Mouse (Mus musculus): Measurements from ENCODE around the gene Nuak1. TPM values are rescaled to one million over a fixed set of nuclear protein-coding genes. Genes with fewer than 3 reads are reported as not detected.

Gene Nuak1
- polyA plus RNA-seq, 1 experiment from 2014 or later = 4.9 TPM

DNA sequence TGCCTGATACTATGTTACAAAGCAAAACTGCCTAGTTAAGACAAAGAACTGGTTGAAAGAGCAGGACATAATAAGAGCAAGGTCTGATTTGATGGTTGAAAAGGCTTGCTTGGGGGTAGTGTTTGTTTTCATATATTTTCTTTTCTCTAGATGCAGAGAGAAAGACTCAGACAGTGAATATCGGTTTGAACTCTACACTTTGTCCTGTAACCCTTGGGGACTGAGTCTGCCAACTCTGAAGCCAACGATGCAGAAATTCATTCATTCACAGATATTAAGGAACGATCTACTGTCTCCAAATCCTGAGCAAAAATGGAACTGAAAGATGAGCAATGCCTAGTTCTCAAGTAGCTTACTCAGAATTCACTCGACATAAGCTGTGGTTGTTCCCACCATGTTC lies 39.7 kb upstream of the Nuak1 start:
- H3K9ac ChIP-seq = no peak overlapping the region
- no peak overlapping the region for H3K4me2 ChIP-seq (replicated peaks)
- DNase-seq (ENCODE audit: low spot score) (no peak), ATAC-seq (ENCODE audit: low FRiP score) (no peak)
- H3K27me3 ChIP-seq (ENCODE audit: control insufficient read depth, insufficient read depth, low read length) = no peaks in the 10 kb centered on the region
- no peak overlapping the region for H3K4me3 ChIP-seq (replicated peaks; ENCODE audit: low read length)
- no peaks in the 10 kb centered on the region for H3K9me3 ChIP-seq (ENCODE audit: control insufficient read depth, low read length)
- H3K4me1 ChIP-seq (replicated peaks; ENCODE audit: control insufficient read depth, insufficient read depth, low read length) = no peaks in the 10 kb centered on the region; the same call in 1 of the 2 replicates
- H3K36me3 ChIP-seq (replicated peaks; ENCODE audit: control insufficient read depth, insufficient read depth) = no peaks in the 10 kb centered on the region
- no peak overlapping the region for H3K27ac ChIP-seq
- 35% methylated on average over 4 of the region's 4 CpGs for WGBS

- WGBS = 5% methylated on average over 3 of the region's 3 CpGs
- Histone ChIP-seq H3K36me3 (replicated peaks; ENCODE audit: control insufficient read depth, insufficient read depth) (no peaks in the 10 kb centered on the region), H3K9me3 (ENCODE audit: control insufficient read depth, low read length) (no peaks in the 10 kb centered on the region), H3K9ac (no peak overlapping the region), H3K4me1 (replicated peaks; ENCODE audit: control insufficient read depth, insufficient read depth, low read length) (no peaks in the 10 kb centered on the region; the same call in 1 of the 2 replicates), H3K27ac (no peak overlapping the region), H3K27me3 (ENCODE audit: control insufficient read depth, insufficient read depth, low read length) (no peaks in the 10 kb centered on the region), H3K4me2 (replicated peaks) (no peak overlapping the region), H3K4me3 (replicated peaks; ENCODE audit: low read length) (no peak overlapping the region)
- ATAC-seq (ENCODE audit: low FRiP score) = peak; percentile 46; the same call in 1 of the 2 replicates
- DNase-seq (ENCODE audit: low spot score) = no peak
Measured at GRCm38 (mm10) chr10:84477613-84478076, 37.2 kb upstream of the Nuak1 start.

DNA sequence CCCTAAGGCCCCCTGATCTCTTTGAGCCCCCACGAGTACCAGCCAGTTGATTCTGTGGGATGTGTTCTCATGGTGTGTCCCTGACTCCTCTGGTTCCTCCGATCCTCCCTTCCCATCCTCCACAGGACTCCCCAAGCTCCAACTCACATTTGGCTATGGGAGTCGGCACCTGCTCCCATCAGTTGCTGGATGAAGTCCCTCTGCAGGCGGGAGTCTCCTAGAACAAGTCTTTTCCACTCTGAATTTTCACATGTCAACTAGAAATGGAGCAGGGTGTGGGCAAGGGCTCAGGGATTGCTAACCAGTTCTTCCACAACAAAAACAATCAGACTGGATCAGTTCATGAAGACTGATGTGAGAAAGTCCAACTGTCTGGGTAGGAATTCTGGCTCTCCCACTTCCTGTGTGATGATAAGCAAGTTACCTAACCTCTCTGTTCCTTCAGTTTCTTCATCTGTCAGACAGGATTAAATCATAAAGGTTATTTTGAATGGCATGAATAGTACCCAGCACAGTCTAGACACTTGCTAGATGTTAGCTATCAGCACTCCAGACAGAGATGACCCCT lies 36.7 kb upstream of the Nuak1 start:
- no peak for ATAC-seq (ENCODE audit: low FRiP score)

GRCm38 (mm10) chr10:84467555-84468164 lies 27.3 kb upstream of the Nuak1 start:
- ATAC-seq (ENCODE audit: low FRiP score) = no peak
- Histone ChIP-seq H3K9me3 (ENCODE audit: control insufficient read depth, low read length) (no peaks in the 10 kb centered on the region), H3K36me3 (replicated peaks; ENCODE audit: control insufficient read depth, insufficient read depth) (no peaks in the 10 kb centered on the region), H3K4me3 (replicated peaks; ENCODE audit: low read length) (no peak overlapping the region), H3K27ac (no peak overlapping the region), H3K4me2 (replicated peaks) (no peak overlapping the region), H3K4me1 (replicated peaks; ENCODE audit: control insufficient read depth, insufficient read depth, low read length) (no peaks in the 10 kb centered on the region), H3K9ac (no peak overlapping the region), H3K27me3 (ENCODE audit: control insufficient read depth, insufficient read depth, low read length) (no peaks in the 10 kb centered on the region)
- 34% methylated on average over 6 of the region's 6 CpGs for WGBS
- DNase-seq (ENCODE audit: low spot score) = no peak

More for the DNA sequence above, 36.7 kb upstream of the Nuak1 start:
- H3K9me3 ChIP-seq (ENCODE audit: control insufficient read depth, low read length) = no peaks in the 10 kb centered on the region
- WGBS = 35% methylated on average over 4 of the region's 4 CpGs
- H3K4me2 ChIP-seq (replicated peaks) = no peak overlapping the region
- H3K36me3 ChIP-seq (replicated peaks; ENCODE audit: control insufficient read depth, insufficient read depth) = no peaks in the 10 kb centered on the region
- H3K9ac ChIP-seq = no peak overlapping the region
- H3K27me3 ChIP-seq (ENCODE audit: control insufficient read depth, insufficient read depth, low read length) = no peaks in the 10 kb centered on the region
- no peak for DNase-seq (ENCODE audit: low spot score)
- no peak overlapping the region for H3K4me3 ChIP-seq (replicated peaks; ENCODE audit: low read length)
- H3K27ac ChIP-seq = no peak overlapping the region
- H3K4me1 ChIP-seq (replicated peaks; ENCODE audit: control insufficient read depth, insufficient read depth, low read length) = no peaks in the 10 kb centered on the region; the same call in 1 of the 2 replicates

DNA sequence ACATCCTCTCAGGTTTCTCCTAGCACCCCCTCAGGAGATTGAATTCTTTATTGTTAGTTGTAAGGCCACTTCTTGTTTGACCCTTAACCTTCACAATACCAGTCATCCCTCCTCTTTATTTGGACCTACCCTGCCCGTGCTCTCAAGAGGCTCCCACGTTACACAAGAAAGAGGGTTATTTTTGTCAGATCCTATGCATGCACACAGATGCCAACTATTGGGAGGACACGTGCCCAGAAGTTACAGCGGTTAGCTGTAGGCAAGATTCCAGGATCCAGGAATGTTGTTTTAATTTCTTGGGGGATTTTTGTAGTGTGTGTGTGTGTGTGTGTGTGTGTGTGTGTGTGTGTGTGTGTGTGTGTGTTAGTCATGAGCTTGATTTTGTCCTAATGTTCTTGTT lies 25.1 kb upstream of the Nuak1 start:
- H3K4me1 ChIP-seq (replicated peaks; ENCODE audit: control insufficient read depth, insufficient read depth, low read length) = no peaks in the 10 kb centered on the region
- 53% methylated on average over 4 of the region's 4 CpGs for WGBS
- H3K27ac ChIP-seq = no peak overlapping the region
- no peaks in the 10 kb centered on the region for H3K36me3 ChIP-seq (replicated peaks; ENCODE audit: control insufficient read depth, insufficient read depth)
- no peaks in the 10 kb centered on the region for H3K27me3 ChIP-seq (ENCODE audit: control insufficient read depth, insufficient read depth, low read length)
- H3K4me3 ChIP-seq (replicated peaks; ENCODE audit: low read length) = no peak overlapping the region
- no peak for DNase-seq (ENCODE audit: low spot score)
- no peak overlapping the region for H3K4me2 ChIP-seq (replicated peaks)
- no peaks in the 10 kb centered on the region for H3K9me3 ChIP-seq (ENCODE audit: control insufficient read depth, low read length)
- ATAC-seq (ENCODE audit: low FRiP score) = no peak
- no peak overlapping the region for H3K9ac ChIP-seq

DNA sequence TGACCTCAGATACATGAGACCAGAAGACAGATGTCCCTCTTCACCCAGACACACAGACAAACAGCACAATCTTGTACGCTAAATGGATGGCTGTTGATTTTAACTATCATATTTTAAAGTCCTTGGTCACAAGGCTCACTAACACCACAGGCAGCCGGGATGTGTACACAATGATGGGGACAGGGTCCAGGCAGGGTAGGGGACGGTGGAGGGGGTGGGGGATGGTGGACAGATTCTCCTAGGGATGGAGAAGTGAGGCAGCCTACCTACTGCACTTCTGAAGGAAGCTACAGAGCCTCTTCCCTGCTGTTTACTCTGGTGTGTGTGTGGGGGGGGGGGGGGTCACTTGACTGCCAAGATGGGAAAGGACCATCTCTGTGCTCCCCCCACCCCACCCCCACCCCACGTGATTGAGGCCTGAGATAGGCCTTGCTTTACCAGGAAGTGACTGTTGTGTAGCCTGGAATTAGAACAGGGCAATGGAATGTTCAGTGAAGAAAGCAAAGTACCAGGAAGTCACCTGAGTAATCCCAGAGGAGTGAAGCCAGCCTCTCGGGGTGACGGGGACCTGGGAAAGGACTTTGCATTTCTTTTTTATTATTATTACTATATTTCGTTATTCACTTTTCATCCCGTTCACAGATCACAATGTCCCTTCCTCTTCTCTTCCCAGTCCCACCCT lies 20.2 kb upstream of the Nuak1 start:
- Histone ChIP-seq H3K4me2 (replicated peaks) (no peak overlapping the region), H3K4me3 (replicated peaks; ENCODE audit: low read length) (no peak overlapping the region), H3K36me3 (replicated peaks; ENCODE audit: control insufficient read depth, insufficient read depth) (no peaks in the 10 kb centered on the region), H3K9ac (no peak overlapping the region), H3K9me3 (ENCODE audit: control insufficient read depth, low read length) (no peaks in the 10 kb centered on the region), H3K4me1 (replicated peaks; ENCODE audit: control insufficient read depth, insufficient read depth, low read length) (no peaks in the 10 kb centered on the region), H3K27me3 (ENCODE audit: control insufficient read depth, insufficient read depth, low read length) (no peaks in the 10 kb centered on the region), H3K27ac (no peak overlapping the region)
- ATAC-seq (ENCODE audit: low FRiP score) = no peak
- no peak for DNase-seq (ENCODE audit: low spot score)
- 89% methylated on average over 8 of the region's 8 CpGs for WGBS

DNA sequence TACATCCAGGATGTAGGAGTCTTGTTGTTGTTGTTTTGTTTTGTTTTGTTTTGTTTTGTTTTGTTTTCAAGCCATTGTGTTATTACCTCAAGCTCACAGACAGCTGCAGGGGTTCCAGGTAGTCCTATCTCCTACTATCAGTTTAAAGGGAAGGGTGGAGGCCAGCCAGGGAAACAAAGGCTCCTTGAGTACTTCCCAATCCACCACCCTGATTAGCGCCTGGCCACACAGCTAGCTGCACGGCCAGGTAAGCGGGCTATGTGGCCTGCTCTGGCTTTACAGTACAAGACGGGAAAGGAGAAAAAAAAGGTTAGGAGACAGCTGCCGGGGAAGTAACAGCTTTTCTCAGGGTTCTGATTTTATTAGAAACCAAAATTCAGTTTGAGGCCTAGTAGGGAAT lies 17.7 kb upstream of the Nuak1 start:
- ATAC-seq (ENCODE audit: low FRiP score) = no peak
- no peak overlapping the region for H3K4me2 ChIP-seq (replicated peaks)
- 86% methylated on average over 5 of the region's 5 CpGs for WGBS

DNA sequence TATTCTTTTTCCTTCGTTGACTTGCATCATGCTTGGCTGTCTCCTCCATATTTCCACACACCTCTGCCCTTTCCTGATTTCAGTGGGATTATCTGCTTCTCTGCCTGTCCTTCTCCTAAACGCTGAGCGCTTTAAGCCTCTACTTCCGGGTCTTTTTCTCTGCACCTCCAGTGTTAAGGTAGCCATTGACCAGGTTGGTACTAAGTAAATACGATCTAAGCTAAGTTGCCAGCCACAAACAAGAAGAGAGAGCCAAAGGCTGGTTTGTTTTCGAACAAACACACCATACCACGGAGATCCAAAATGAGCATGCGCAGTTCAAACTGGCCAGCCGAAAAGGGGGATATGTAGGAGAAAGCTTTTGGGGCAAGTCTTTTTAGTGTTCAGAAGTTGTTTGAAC lies 17.1 kb upstream of the Nuak1 start:
- no peaks in the 10 kb centered on the region for H3K9me3 ChIP-seq (ENCODE audit: control insufficient read depth, low read length)
- H3K4me3 ChIP-seq (replicated peaks; ENCODE audit: low read length) = no peak overlapping the region
- H3K27me3 ChIP-seq (ENCODE audit: control insufficient read depth, insufficient read depth, low read length) = no peaks in the 10 kb centered on the region
- no peak overlapping the region for H3K4me2 ChIP-seq (replicated peaks)
- no peaks in the 10 kb centered on the region for H3K4me1 ChIP-seq (replicated peaks; ENCODE audit: control insufficient read depth, insufficient read depth, low read length)
- no peak overlapping the region for H3K27ac ChIP-seq
- H3K9ac ChIP-seq = no peak overlapping the region
- DNase-seq (ENCODE audit: low spot score) = no peak
- ATAC-seq (ENCODE audit: low FRiP score) = no peak
- no peaks in the 10 kb centered on the region for H3K36me3 ChIP-seq (replicated peaks; ENCODE audit: control insufficient read depth, insufficient read depth)
- 91% methylated on average over 9 of the region's 9 CpGs for WGBS

More for the DNA sequence above, 17.7 kb upstream of the Nuak1 start:
- Histone ChIP-seq H3K4me1 (replicated peaks; ENCODE audit: control insufficient read depth, insufficient read depth, low read length) (no peaks in the 10 kb centered on the region), H3K4me3 (replicated peaks; ENCODE audit: low read length) (no peak overlapping the region), H3K9ac (no peak overlapping the region), H3K36me3 (replicated peaks; ENCODE audit: control insufficient read depth, insufficient read depth) (no peaks in the 10 kb centered on the region), H3K9me3 (ENCODE audit: control insufficient read depth, low read length) (no peaks in the 10 kb centered on the region), H3K27ac (no peak overlapping the region), H3K27me3 (ENCODE audit: control insufficient read depth, insufficient read depth, low read length) (no peaks in the 10 kb centered on the region)
- no peak for DNase-seq (ENCODE audit: low spot score)

DNA sequence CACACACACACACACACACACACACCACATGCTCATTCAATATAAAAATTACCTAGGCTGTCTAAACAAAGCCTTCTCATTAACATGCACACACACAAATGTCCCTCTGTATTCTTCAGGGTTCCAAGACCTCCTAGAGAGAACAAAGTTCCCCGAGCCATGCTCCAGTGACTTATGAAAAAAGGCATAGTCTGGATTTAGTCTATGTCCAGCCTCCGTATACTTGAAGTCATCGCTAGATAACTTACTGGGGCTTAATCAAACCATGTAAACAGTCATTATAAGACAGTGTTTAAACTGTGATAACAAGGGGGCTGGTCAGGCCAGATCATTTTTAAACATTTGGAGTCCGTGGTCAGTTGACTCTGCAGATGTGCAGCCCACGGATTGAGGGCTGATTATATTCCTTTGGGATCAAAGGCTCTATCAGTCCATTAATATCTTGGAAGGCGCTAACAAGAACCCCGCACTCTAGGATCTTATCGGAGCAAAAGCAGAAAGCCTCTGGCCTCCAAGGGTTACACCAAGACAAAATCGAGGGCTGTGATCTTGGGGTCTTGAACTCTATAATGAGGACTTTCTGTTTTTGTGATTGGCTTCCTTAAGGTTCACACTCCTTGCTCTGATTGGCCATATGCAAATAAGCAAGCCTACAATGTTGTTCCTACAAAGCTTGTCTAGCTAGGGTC lies 16.4 kb upstream of the Nuak1 start:
- no peaks in the 10 kb centered on the region for H3K9me3 ChIP-seq (ENCODE audit: control insufficient read depth, low read length)
- DNase-seq (ENCODE audit: low spot score) (no peak), ATAC-seq (ENCODE audit: low FRiP score) (no peak)
- H3K27me3 ChIP-seq (ENCODE audit: control insufficient read depth, insufficient read depth, low read length) = no peaks in the 10 kb centered on the region
- WGBS = 51% methylated on average over 9 of the region's 9 CpGs
- no peaks in the 10 kb centered on the region for H3K4me1 ChIP-seq (replicated peaks; ENCODE audit: control insufficient read depth, insufficient read depth, low read length)
- no peak overlapping the region for H3K4me3 ChIP-seq (replicated peaks; ENCODE audit: low read length)
- H3K27ac ChIP-seq = no peak overlapping the region
- no peak overlapping the region for H3K9ac ChIP-seq
- no peak overlapping the region for H3K4me2 ChIP-seq (replicated peaks)
- H3K36me3 ChIP-seq (replicated peaks; ENCODE audit: control insufficient read depth, insufficient read depth) = no peaks in the 10 kb centered on the region

Measured in hindbrain, embryonic 14.5 days (tissue).